Mouse (Mus musculus) CD4-positive naive resting alpha-beta T cell, adult 57 days (primary cell): ENCODE data around the gene Plekhg1. TPM values are rescaled to one million over a fixed set of nuclear protein-coding genes. Genes with fewer than 3 reads are reported as not detected.

ENCODE experiments used
- total RNA-seq: library from RNA; stranded (reverse); gene quantifications from one replicate; pipeline ENCODE4 v1.2.4, GENCODE M21; 2023

Gene Plekhg1
- 2.1 TPM for total RNA-seq

GRCm38 (mm10) chr10:3740148-3740503 lies at the start of gene Plekhg1:
Plekhg1 (plus strand) TSS chr10:3740364.

DNA sequence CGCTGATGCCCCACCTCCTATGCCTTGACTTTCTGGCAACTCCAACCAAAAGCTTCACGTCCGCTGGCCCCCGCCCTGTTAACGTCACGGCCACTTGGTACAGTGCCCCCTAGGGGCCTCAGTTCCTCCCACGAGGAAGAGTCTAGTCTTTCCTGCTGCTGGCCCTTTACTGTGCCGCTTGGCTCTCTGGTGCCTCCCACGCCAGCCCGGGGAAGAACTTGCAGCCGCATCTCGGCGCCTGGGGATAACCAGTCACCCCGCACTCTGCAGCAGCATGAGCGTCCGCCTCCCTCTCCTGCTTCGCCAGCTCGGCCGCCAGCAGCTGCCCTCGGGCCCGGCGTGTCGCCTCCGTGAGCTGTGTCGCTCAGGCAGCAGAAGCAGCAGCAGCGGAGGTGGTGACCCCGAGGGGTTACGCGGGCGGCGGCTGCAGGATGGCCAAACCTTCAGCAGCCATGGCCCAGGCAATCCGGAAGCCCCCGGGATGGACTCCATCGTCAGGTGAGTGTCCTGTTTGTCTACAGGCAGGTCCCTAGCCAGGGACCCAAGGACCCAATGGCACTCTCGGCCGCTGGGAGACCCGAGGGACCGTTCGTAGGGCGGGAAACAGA lies 232.9 kb downstream of the Plekhg1 start, which contains the start of gene Mthfd1l:
Gene Mthfd1l (plus strand): TSS at position 138 of the 608 bp plus-strand sequence.

Other genes starting within 250 kb of the Plekhg1 start
- gene Iyd, start 200.1 kb upstream of the Plekhg1 start, total RNA-seq = not detected
- gene Mthfd1l, start 232.8 kb downstream of the Plekhg1 start, total RNA-seq = 40.1 TPM